Comparison of ENCODE assay signal across 11 mouse cellular contexts in the genomic region with DNA sequence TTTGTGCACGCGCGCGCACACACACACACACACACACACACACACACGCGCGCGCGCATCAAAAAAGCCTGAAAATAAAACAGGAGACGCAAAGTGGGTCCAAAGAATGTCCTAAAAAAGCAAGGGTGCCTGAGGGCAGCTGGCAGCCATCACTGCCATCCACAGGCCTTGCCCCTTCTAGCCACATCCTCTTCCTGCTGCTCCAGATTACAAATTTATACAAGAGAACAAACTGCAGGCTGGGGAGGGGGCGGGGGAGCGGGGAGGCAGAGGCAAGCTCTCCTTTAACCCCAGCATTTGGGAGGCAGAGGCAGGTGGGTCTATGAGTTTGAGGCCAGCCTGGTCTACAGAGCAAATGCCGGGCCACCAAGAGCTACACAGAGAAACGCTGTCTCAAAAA. TPM values are rescaled to one million over a fixed set of nuclear protein-coding genes. Genes with fewer than 3 reads are reported as not detected.
DNase-seq lines count a peak whose midpoint lies in the region; ATAC-seq and TF ChIP-seq lines count a peak whose summit lies in the region.
"Had no signal": no experiment of that assay in that cellular context is flagged by ENCODE, and none has a peak within 500 bp of the region (broad histone marks: within the 10 kb centered on the region; RNA-seq: fewer than 3 reads in every experiment).

No protein-coding gene starts in this region.

- no peak overlapping the region for H3K4me2 ChIP-seq in neural tube, embryonic 11.5 days (ENCODE audit: low read depth)
- no peak overlapping the region for H3K4me2 ChIP-seq in stomach, postnatal 0 days (replicated peaks; ENCODE audit: low read depth)
- H3K4me2 ChIP-seq: lung, embryonic 15.5 days had no signal

- no peaks in the 10 kb centered on the region for H3K36me3 ChIP-seq in neural tube, embryonic 11.5 days (ENCODE audit: control insufficient read depth, insufficient read depth, low read length)
- peaks cover 10% of the 10 kb centered on the region; the same call in 1 of the 2 replicates for H3K36me3 ChIP-seq in midbrain, embryonic 10.5 days
- no peaks in the 10 kb centered on the region for H3K36me3 ChIP-seq in stomach, postnatal 0 days (ENCODE audit: control insufficient read depth, insufficient read depth, low read length)
- H3K36me3 ChIP-seq: lung, embryonic 15.5 days had no signal

- no peak overlapping the region for H3K4me3 ChIP-seq in neural tube, embryonic 11.5 days (ENCODE audit: low read depth, low read length)
- H3K4me3 ChIP-seq in midbrain, embryonic 10.5 days, result no peak overlapping the region
- no peak overlapping the region for H3K4me3 ChIP-seq in stomach, postnatal 0 days (ENCODE audit: low read depth, low read length)
- H3K4me3 ChIP-seq: lung, embryonic 15.5 days had no signal

- TF ChIP-seq CTCF in stomach, postnatal 0 days (IDR thresholded peaks at IDR 0.05; ENCODE audit: low read depth), result no peak

- DNase-seq in neural tube, embryonic 11.5 days (ENCODE audit: low spot score), result no peak
- no peak for DNase-seq in neural tube, embryonic 10.5 days (ENCODE audit: extremely low spot score, low spot score)
- no peak for DNase-seq in midbrain, embryonic 10.5 days (ENCODE audit: low spot score)
- peak; percentile 59 to 65 for DNase-seq in thymus, postnatal 36 days
- no peak for DNase-seq in gastrocnemius, adult 18-20 months (ENCODE audit: low spot score)
- no peak for DNase-seq in stomach, postnatal 0 days (ENCODE audit: low spot score)
- DNase-seq: B cell, adult 2 months; kidney, postnatal 10 days had no signal

- ATAC-seq in neural tube, embryonic 11.5 days (ENCODE audit: insufficient read depth, low FRiP score, low TSS enrichment), result no peak
- peak; percentile 54 for ATAC-seq in granulocyte monocyte progenitor cell, adult 5-6 weeks (replicated peaks; ENCODE audit: poor library complexity, severe bottlenecking)
- ATAC-seq in monocyte, adult 5-6 weeks (replicated peaks; ENCODE audit: insufficient number of reproducible peaks, low FRiP score, low TSS enrichment, poor library complexity, severe bottlenecking), result no peak
- no peak for ATAC-seq in stomach, postnatal 0 days (ENCODE audit: low FRiP score, low TSS enrichment)

- WGBS in neural tube, embryonic 11.5 days, result 91% methylated on average over 14 of the region's 14 CpGs
- WGBS in midbrain, embryonic 10.5 days, result 91% methylated on average over 14 of the region's 14 CpGs
- WGBS in stomach, postnatal 0 days, result 91% methylated on average over 14 of the region's 14 CpGs

- no peaks in the 10 kb centered on the region for H3K9me3 ChIP-seq in neural tube, embryonic 11.5 days (ENCODE audit: control insufficient read depth, low read length)
- H3K9me3 ChIP-seq in midbrain, embryonic 10.5 days (replicated peaks), result no peaks in the 10 kb centered on the region
- H3K9me3 ChIP-seq in stomach, postnatal 0 days (ENCODE audit: control insufficient read depth, low read length), result no peaks in the 10 kb centered on the region
- H3K9me3 ChIP-seq: lung, embryonic 15.5 days had no signal

- H3K27me3 ChIP-seq in neural tube, embryonic 11.5 days (ENCODE audit: control insufficient read depth, insufficient read depth, low read length), result no peaks in the 10 kb centered on the region
- no peaks in the 10 kb centered on the region for H3K27me3 ChIP-seq in midbrain, embryonic 10.5 days (ENCODE audit: low read depth, poor library complexity, severe bottlenecking)
- H3K27me3 ChIP-seq in stomach, postnatal 0 days (ENCODE audit: control insufficient read depth, insufficient read depth, low read length), result no peaks in the 10 kb centered on the region
- H3K27me3 ChIP-seq: lung, embryonic 15.5 days had no signal

- no peak overlapping the region for H3K9ac ChIP-seq in neural tube, embryonic 11.5 days (ENCODE audit: low read length)
- no peak overlapping the region for H3K9ac ChIP-seq in stomach, postnatal 0 days (ENCODE audit: low read length)
- H3K9ac ChIP-seq: lung, embryonic 15.5 days had no signal

- H3K27ac ChIP-seq in neural tube, embryonic 11.5 days (ENCODE audit: low read depth, low read length), result peak overlapping the region; percentile 46; the same call in 1 of the 2 replicates
- peak overlapping the region; percentile 94 for H3K27ac ChIP-seq in midbrain, embryonic 10.5 days (replicated peaks)
- H3K27ac ChIP-seq in stomach, postnatal 0 days (replicated peaks), result no peak overlapping the region
- H3K27ac ChIP-seq: lung, embryonic 15.5 days had no signal

- TF ChIP-seq EP300 in stomach, postnatal 0 days (optimal IDR thresholded peaks at IDR 0.05), result no peak

- H3K4me1 ChIP-seq in neural tube, embryonic 11.5 days (ENCODE audit: control insufficient read depth, insufficient read depth, low read length), result peaks cover 54% of the 10 kb centered on the region
- H3K4me1 ChIP-seq in midbrain, embryonic 10.5 days, result peaks cover 100% of the 10 kb centered on the region
- no peaks in the 10 kb centered on the region for H3K4me1 ChIP-seq in stomach, postnatal 0 days (replicated peaks; ENCODE audit: control insufficient read depth, insufficient read depth)

RNA-seq across cellular contexts. Expression of a gene that starts 42.0 kb away (rescaled TPM):
- polyA plus RNA-seq in neural tube, embryonic 11.5 days (2014; fragmentation: Nextera tagmentation; extraction: Ambion mirVana), result 28.9 and 31.9 TPM in 2 replicates
- 29.4 and 39.0 TPM in 2 replicates for total RNA-seq in granulocyte monocyte progenitor cell, adult 5-6 weeks (2014; fragmentation: Nextera tagmentation)
- 13.4 and 15.6 TPM in 2 replicates for total RNA-seq in granulocyte monocyte progenitor cell, adult 5-6 weeks (2017)
- 32.3 and 33.7 TPM in 2 replicates for polyA plus RNA-seq in midbrain, embryonic 10.5 days (2016; fragmentation: Nextera tagmentation; extraction: Ambion mirVana)
- total RNA-seq in gastrocnemius, adult 18-20 months (2021), result 1 to 10 TPM; 3.4 to 5.1 TPM
- 118 to 236 TPM (median 124 TPM) in 3 replicates for total RNA-seq in monocyte, adult 5-6 weeks (2017)
- 12.0 and 12.8 TPM in 2 replicates for polyA plus RNA-seq in stomach, postnatal 0 days (2015; fragmentation: Nextera tagmentation; extraction: Ambion mirVana)

Comparison
In these comparisons a context has a peak if more than half of its experiments do, and no peak if none do; other contexts are left out.
1. DNase-seq: peak in thymus, postnatal 36 days (2 of 2); none in neural tube, embryonic 11.5 days (single experiment), neural tube, embryonic 10.5 days (single experiment), midbrain, embryonic 10.5 days (single experiment), gastrocnemius, adult 18-20 months (single experiment) and stomach, postnatal 0 days (single experiment).